In genomic region chr11:34494682-34495081, GRCm38 (mm10) we compare ENCODE assay signal across 20 mouse cellular contexts.
"Had no signal": no experiment of that assay in that cellular context is flagged by ENCODE, and none has a peak within 500 bp of the region (broad histone marks: within the 10 kb centered on the region; RNA-seq: fewer than 3 reads in every experiment).

No protein-coding gene starts in this region.

- DNase-seq: kidney, adult 2 months; kidney, postnatal 14 days; liver; liver, embryonic 13.5 days; liver, postnatal 0 days; lung, postnatal 14 days; retina, postnatal 1 day; right cerebral cortex, postnatal 4 days; spleen, adult 18-20 months; thymus, adult 2 months; thymus, postnatal 25 days had no signal

- H3K4me3 ChIP-seq: kidney, embryonic 15.5 days; left cerebral cortex, adult 2 months; limb, embryonic 12.5 days; liver, embryonic 13.5 days; lung, embryonic 15.5 days; megakaryocyte, embryonic 14.5 days; midbrain, embryonic 12.5 days; stomach, embryonic 15.5 days had no signal

- H3K9ac ChIP-seq: kidney, embryonic 15.5 days; limb, embryonic 12.5 days; liver, embryonic 13.5 days; liver, postnatal 0 days; lung, embryonic 15.5 days; midbrain, embryonic 12.5 days; stomach, embryonic 15.5 days had no signal

- H3K27ac ChIP-seq: kidney, embryonic 15.5 days; left cerebral cortex, adult 2 months; limb, embryonic 12.5 days; liver, embryonic 13.5 days; lung, embryonic 15.5 days; macrophage; midbrain, embryonic 12.5 days; stomach, embryonic 15.5 days had no signal

- H3K4me2 ChIP-seq: kidney, embryonic 15.5 days; limb, embryonic 12.5 days; liver, embryonic 13.5 days; lung, embryonic 15.5 days; midbrain, embryonic 12.5 days; stomach, embryonic 15.5 days had no signal

- ATAC-seq: liver, postnatal 0 days; midbrain, embryonic 16.5 days had no signal

- H3K36me3 ChIP-seq: kidney, embryonic 15.5 days; limb, embryonic 12.5 days; liver, embryonic 13.5 days; lung, embryonic 15.5 days; midbrain, embryonic 12.5 days; stomach, embryonic 15.5 days had no signal

- H3K9me3 ChIP-seq: kidney, embryonic 15.5 days; limb, embryonic 12.5 days; liver, embryonic 13.5 days; lung, embryonic 15.5 days; megakaryocyte, embryonic 14.5 days; midbrain, embryonic 12.5 days; stomach, embryonic 15.5 days had no signal

- H3K4me1 ChIP-seq: kidney, embryonic 15.5 days; limb, embryonic 12.5 days; lung, embryonic 15.5 days; megakaryocyte, embryonic 14.5 days; midbrain, embryonic 12.5 days; stomach, embryonic 15.5 days had no signal

- H3K27me3 ChIP-seq: kidney, embryonic 15.5 days; limb, embryonic 12.5 days; liver, embryonic 13.5 days; lung, embryonic 15.5 days; megakaryocyte, embryonic 14.5 days; midbrain, embryonic 12.5 days; stomach, embryonic 15.5 days had no signal
